Mouse (Mus musculus) bone marrow macrophage, adult 2 months (primary cell): ENCODE results near the gene Grap2.

Source experiments
- CTCF ChIP-seq: IDR thresholded peaks from 2 replicates; pipeline ENCODE4 v1.5.1; 2012; ENCODE audit warnings: low read depth, mild to moderate bottlenecking, low read length, moderate library complexity
- POLR2A ChIP-seq: IDR thresholded peaks from 2 replicates; pipeline ENCODE4 v1.6.1; 2012; ENCODE audit warnings: mild to moderate bottlenecking, low read depth, low read length, borderline replicate concordance

GRCm38 (mm10) chr15:80577166-80577960, 5.0 kb downstream of the Grap2 start:
- TF ChIP-seq POLR2A, result no peak
- TF ChIP-seq CTCF, result no peak
